Mouse (Mus musculus) limb, embryonic 10.5 days (tissue): ENCODE results near the gene Pigc. TPM values are rescaled to one million over a fixed set of nuclear protein-coding genes. Genes with fewer than 3 reads are reported as not detected.

Experiments
- DNase-seq: peaks from one replicate; pipeline ENCODE4 v3.0.0-alpha.2; 2017; ENCODE audit warnings: low spot score
- H3K27ac ChIP-seq: fragments of 300-500 bp; sonication (generic); 2 replicates; pipeline ENCODE4 v1.5.1; 2016; ENCODE audit warnings: mild to moderate bottlenecking
- H3K27me3 ChIP-seq: fragments of 300-500 bp; sonication (generic); 2 replicates; pipeline ENCODE4 v1.6.1; 2016; ENCODE audit warnings: low read depth, mild to moderate bottlenecking; ENCODE audit not compliant: poor library complexity, severe bottlenecking
- H3K36me3 ChIP-seq: fragments of 300-500 bp; sonication (generic); 2 replicates; pipeline ENCODE4 v1.6.1; 2016; ENCODE audit warnings: mild to moderate bottlenecking, moderate library complexity
- H3K4me1 ChIP-seq: fragments of 300-500 bp; sonication (generic); 2 replicates; pipeline ENCODE4 v1.6.1; 2016
- H3K4me3 ChIP-seq: fragments of 300-500 bp; sonication (generic); 2 replicates; pipeline ENCODE4 v1.5.1; 2016; ENCODE audit warnings: mild to moderate bottlenecking, moderate library complexity
- H3K9me3 ChIP-seq: fragments of 300-500 bp; sonication (generic); replicated peaks from 2 replicates; pipeline ENCODE4 v1.6.1; 2016; ENCODE audit warnings: mild to moderate bottlenecking
- WGBS: fragments of 180-500 bp; shearing (Covaris S2); methylation state at CpG from one replicate; pipeline ENCODE4 v1.1.7; 2016; 5-methylcytosine and 5-hydroxymethylcytosine counted together
- polyA plus RNA-seq: library from polyadenylated mRNA; unstranded; fragments of >200 nt; fragmentation: Nextera tagmentation; extraction: Ambion mirVana; gene quantifications from 2 replicates; pipeline ENCODE4 v1.2.1, GENCODE M21; 2016

The Pigc gene
- polyA plus RNA-seq, 1 experiment from 2014 or later, result 39.9 TPM

DNA sequence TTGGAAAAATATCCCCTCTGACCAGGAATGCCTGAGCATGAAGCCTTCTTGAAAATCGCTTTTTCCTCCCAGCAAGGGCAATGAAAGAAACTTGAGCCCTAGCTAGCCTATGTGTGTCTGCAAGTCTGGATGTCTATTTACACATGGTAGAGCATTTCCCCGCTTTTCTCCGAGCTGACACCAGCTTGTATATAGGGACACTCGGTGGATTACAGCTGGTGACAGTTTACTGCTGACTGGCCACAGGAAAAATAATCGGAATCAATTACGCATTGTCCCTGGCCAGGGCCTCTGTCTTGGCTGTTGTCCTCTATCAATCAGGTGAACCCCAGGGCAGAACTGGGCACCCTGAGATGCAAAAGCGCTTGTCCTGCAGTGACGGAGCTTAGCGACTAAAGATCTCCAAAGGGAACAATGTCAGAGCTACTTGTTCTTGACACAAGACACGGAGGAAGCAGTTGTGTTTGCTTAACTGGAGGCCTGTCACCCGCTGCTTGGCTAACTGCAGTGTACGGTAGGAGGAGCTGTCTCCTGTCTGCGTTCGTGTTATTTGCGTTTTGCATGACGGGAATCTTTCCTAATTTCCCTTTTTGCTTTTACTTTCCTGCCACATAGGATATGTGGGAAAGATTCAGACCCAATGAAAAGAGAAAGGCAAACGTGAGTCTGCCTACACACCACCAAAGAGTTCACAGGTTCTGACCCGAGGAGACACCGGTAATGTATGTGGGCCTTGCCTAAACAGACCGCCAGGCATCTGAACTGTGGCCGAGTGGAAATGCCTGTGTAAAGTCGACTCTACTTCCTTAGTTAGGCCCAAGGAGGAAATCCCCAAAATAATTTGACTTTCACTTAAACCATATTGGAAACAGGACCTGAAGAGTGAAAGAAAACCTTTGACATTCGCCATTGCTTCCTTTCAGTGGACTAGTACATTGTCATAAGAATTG, 36.1 kb downstream of the Pigc start:
- 67% methylated on average over 23 of the region's 23 CpGs for WGBS
- Histone ChIP-seq H3K36me3 (no peaks in the 10 kb centered on the region), H3K27me3 (no peaks in the 10 kb centered on the region), H3K4me1 (peaks cover 89% of the 10 kb centered on the region), H3K4me3 (no peak overlapping the region), H3K27ac (peak overlapping the region; percentile 95), H3K9me3 (no peaks in the 10 kb centered on the region)
- DNase-seq, result peak; percentile 38

DNA sequence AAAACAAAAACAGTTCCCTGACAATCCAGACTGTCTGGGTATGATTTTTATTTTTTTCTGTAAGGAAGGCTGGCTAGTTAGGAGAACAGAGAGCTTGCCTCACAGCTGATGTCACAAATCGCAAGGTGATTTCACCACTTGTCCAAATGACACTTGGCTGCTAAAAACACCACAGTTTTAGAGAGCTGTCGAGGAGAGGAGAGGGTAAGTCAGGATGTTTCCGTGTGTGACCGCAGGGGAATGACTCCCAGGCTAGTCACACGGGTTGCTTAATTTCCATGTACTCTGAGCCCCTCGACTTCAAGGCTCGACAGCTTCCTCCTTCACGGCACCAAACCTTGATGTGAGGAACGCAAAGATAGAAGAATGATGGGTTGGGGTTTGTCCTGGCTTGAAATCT, 37.1 kb downstream of the Pigc start:
- H3K9me3 ChIP-seq, result no peaks in the 10 kb centered on the region
- no peaks in the 10 kb centered on the region for H3K27me3 ChIP-seq
- DNase-seq, result no peak
- 72% methylated on average over 9 of the region's 9 CpGs for WGBS
- H3K36me3 ChIP-seq, result 0 out of 2 replicates have a peak, but pooled peaks cover 3% of the 10 kb centered on the region
- peak overlapping the region; percentile 95 for H3K27ac ChIP-seq
- H3K4me1 ChIP-seq, result peaks cover 85% of the 10 kb centered on the region
- no peak overlapping the region for H3K4me3 ChIP-seq

DNA sequence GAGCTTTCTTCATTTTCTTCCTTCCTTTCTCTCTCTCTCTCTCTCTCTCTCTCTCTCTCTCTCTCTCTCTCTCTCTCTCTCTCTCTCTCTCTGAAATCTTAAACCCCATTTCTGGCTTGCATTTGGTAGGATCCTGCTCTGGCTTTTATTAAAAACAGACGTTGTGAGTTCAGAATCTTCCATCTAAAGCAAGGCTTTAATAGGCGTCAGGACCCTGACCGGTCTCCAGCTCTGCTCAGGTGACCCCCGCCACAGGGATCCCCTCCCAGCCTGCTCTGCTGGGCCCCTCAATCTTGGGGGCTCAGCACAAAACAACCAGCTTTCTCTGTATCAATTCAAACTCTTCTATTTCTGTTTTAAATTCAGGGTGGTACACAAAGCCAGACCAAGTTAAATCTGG, 39.2 kb downstream of the Pigc start:
- Histone ChIP-seq H3K9me3 (no peaks in the 10 kb centered on the region), H3K27ac (peak overlapping the region; percentile 95), H3K4me1 (peaks cover 83% of the 10 kb centered on the region), H3K4me3 (peak overlapping the region; percentile 30; the same call in 1 of the 2 replicates), H3K27me3 (no peaks in the 10 kb centered on the region), H3K36me3 (0 out of 2 replicates have a peak, but pooled peaks cover 7% of the 10 kb centered on the region)
- WGBS, result 14% methylated on average over 4 of the region's 4 CpGs
- DNase-seq, result peak; percentile 63

DNA sequence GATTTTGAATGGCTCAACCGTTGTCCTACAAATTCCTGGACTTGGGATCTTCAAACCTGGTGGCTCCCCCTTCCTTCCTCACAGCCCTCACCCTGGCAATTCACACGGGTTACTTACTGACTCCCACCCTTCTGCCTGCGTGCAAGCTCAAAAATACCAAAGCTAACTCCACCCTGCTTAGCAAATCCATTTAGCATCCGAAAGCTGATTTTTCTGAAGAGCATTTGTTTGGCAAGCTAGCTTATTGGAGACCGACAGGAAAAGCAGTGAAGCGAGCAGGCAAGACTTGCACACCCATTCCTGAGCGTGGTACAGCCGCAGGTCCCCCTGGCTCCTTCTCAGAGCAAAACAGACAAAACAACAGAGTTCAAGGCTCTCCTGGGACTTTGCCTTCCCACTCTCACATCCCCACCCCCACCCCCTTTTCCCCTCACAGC, 39.7 kb downstream of the Pigc start:
- H3K4me3 ChIP-seq, result peak overlapping the region; percentile 30
- no peaks in the 10 kb centered on the region for H3K27me3 ChIP-seq
- DNase-seq, result peak; percentile 55
- peak overlapping the region; percentile 95 for H3K27ac ChIP-seq
- H3K36me3 ChIP-seq, result 0 out of 2 replicates have a peak, but pooled peaks cover 7% of the 10 kb centered on the region
- no peaks in the 10 kb centered on the region for H3K9me3 ChIP-seq
- peaks cover 83% of the 10 kb centered on the region for H3K4me1 ChIP-seq
- WGBS, result 37% methylated on average over 8 of the region's 8 CpGs

DNA sequence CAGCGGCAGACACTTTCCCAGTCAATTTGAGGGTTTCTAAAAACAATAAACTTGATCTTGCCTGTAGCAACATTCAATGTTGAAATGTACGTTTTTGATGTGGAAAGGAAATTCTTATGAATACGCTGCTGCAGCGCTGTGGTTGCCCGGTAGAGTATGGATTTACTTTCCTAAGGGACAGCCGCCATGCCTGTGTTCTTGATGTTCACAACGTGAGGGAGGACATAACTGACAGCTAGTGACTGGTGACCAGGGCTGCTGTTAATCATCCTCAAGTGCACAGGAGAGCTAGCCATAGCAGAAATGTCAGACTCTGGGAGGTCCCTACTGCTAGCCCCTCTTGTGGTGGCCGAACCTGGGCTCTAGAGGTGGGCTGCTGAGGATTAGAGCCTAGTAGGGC, 40.1 kb downstream of the Pigc start:
- H3K27me3 ChIP-seq, result no peaks in the 10 kb centered on the region
- H3K4me3 ChIP-seq, result 0 out of 2 replicates have a peak overlapping the region, but pooled peaks have one; percentile 30
- no peaks in the 10 kb centered on the region for H3K9me3 ChIP-seq
- no peak for DNase-seq
- peaks cover 83% of the 10 kb centered on the region for H3K4me1 ChIP-seq
- H3K27ac ChIP-seq, result peak overlapping the region; percentile 95
- 43% methylated on average over 8 of the region's 8 CpGs for WGBS
- 0 out of 2 replicates have a peak, but pooled peaks cover 7% of the 10 kb centered on the region for H3K36me3 ChIP-seq

DNA sequence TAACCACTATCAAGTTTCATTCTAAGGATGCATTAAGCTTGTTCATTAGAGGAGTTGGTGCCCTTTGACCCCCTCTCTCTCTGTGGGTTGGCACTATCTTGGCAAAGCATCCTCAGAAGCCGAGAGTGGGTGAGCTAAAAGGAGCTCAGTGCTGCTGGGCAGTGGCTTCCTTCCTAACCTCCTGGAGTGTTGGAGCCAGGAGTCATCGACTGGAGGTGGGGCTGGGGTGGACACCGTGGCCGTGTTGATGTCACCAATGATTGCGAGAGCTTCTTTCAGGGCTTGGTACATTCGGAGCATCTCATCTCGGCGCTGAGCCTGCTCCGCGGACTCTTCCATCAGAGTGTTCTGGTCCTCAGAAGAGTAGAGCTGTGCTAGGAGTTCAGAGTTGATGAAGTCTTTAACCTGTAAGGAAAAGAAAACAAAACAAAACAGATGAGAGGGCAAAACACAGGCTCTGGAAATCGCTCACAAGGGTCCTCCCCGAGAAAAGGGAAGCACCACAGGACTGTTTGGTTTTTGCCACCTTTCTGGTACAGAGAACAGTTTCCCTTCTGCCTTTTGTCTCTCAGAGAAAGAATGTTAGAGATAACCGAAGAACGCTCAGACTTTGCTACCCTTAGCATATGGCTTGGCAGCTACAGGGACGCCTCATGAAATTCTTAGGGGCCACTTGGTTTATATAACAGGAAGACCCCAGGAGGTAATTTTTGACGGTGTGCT, 42.7 kb downstream of the Pigc start:
- peak overlapping the region; percentile 84 for H3K27ac ChIP-seq
- no peak overlapping the region for H3K4me3 ChIP-seq
- H3K9me3 ChIP-seq, result no peaks in the 10 kb centered on the region
- 0 out of 2 replicates have a peak, but pooled peaks cover 7% of the 10 kb centered on the region for H3K36me3 ChIP-seq
- no peaks in the 10 kb centered on the region for H3K27me3 ChIP-seq
- WGBS, result 85% methylated on average over 16 of the region's 16 CpGs
- peak; percentile 25 for DNase-seq
- H3K4me1 ChIP-seq, result peaks cover 86% of the 10 kb centered on the region

DNA sequence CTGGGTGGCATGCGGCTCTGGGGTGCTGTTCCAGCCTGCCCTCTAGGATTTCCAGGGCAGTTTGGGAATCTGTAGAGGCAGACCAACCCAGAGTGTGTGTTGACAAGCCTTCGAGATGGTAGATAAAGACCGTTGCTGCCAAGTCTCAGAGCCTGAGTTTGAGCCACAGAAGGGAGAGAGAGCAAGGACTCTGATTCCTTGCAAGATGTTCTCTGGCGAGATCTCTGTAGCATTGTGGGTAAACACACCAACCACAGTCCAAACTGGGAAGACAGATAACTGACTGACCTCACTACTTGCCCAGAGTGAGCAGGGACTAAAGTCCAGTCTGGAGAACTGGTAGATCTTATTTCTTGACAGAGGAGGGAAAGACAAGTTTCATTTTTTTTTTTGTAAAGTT, 44.6 kb downstream of the Pigc start:
- H3K36me3 ChIP-seq, result 0 out of 2 replicates have a peak, but pooled peaks cover 7% of the 10 kb centered on the region
- peak overlapping the region; percentile 96 for H3K27ac ChIP-seq
- DNase-seq, result no peak
- H3K9me3 ChIP-seq, result no peaks in the 10 kb centered on the region
- H3K4me3 ChIP-seq, result no peak overlapping the region
- H3K27me3 ChIP-seq, result no peaks in the 10 kb centered on the region
- peaks cover 87% of the 10 kb centered on the region for H3K4me1 ChIP-seq
- WGBS, result 85% methylated on average over 4 of the region's 4 CpGs

DNA sequence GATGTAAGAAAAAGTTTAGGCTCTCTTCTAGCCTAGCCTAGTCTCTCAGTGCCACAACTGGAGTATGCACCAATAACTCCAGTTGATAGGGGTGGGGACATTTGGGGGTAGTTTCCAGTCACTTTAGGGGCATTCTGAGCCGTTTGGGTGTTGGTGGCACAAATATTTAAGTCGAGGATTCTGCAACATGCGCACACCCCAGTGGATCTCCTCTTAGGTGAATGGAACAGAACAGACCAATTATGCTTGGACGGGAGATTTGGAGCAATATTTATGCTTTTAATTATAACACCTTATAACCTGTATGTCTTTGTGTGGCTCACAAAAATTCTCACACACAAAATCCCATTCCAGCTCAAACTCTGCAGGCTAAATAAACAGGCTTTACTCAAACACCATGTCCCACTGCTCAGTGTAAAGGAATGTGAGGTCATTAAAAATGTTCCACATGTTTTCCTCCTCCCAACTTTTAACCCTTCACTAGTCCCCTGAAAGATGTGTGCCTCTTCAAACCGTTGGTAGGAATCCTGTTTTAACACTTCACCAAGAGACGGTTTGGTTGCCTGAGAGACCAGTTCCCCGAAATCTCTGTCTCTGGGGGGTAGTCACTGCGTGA, 46.4 kb downstream of the Pigc start:
- no peaks in the 10 kb centered on the region for H3K27me3 ChIP-seq
- 0 out of 2 replicates have a peak overlapping the region, but pooled peaks have one; percentile 1 for H3K4me3 ChIP-seq
- WGBS, result 37% methylated on average over 8 of the region's 8 CpGs
- peaks cover 89% of the 10 kb centered on the region for H3K4me1 ChIP-seq
- peak; percentile 46 for DNase-seq
- peak overlapping the region; percentile 96 for H3K27ac ChIP-seq
- 0 out of 2 replicates have a peak, but pooled peaks cover 7% of the 10 kb centered on the region for H3K36me3 ChIP-seq
- H3K9me3 ChIP-seq, result no peaks in the 10 kb centered on the region

DNA sequence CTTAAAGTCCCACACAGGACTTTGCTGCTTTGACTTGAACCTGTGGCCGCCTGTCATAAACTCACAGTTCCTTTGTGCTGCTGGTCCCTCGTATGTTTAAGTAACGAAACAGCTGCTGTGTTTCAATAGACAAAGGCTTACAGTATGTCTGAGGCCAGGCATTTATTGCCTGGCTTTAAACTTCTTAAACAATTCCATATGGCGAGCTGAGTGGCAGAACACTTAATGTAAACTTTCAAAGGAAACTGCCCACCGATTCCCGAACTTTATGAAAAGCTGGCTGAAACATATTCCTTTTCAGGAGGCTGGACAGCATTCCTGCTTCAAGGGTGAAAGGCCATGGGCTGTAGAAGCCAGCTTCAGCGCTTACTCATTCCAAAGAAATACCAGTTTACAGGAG, 48.0 kb downstream of the Pigc start:
- H3K27ac ChIP-seq, result peak overlapping the region; percentile 96
- no peaks in the 10 kb centered on the region for H3K27me3 ChIP-seq
- WGBS, result 13% methylated on average over 7 of the region's 7 CpGs
- peak overlapping the region; percentile 25; the same call in 1 of the 2 replicates for H3K4me3 ChIP-seq
- peak; percentile 67 for DNase-seq
- H3K36me3 ChIP-seq, result no peaks in the 10 kb centered on the region
- no peaks in the 10 kb centered on the region for H3K9me3 ChIP-seq
- peaks cover 93% of the 10 kb centered on the region for H3K4me1 ChIP-seq

DNA sequence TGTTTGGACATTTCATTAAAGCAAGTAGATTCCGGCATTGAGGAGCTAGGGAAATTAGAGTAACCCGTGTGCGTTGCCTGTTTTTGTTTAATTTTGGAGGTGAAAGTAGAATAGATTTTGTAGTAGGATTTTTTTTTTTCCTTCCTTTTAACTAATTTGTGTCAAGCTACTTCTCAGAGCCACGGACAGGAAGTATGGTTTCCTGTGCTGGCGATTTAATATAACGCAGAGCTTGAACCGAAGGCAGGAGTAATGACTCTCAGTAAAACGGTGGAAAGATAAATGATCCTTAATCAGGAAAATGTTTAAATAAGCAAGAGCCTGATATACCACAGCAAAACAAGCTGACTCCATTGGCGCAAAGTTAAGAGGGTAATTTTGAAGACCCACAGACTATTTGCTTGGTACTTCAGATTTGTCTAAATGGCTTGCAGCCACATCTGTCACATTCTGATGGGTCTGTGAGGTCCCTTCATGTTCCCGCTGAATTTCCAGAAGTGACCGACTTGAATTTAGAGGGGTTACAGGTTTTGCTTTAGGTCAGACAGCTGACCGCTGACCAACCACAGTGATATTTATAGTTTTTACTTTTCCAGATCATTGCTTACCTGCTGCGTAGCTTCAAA, 49.1 kb downstream of the Pigc start:
- H3K27ac ChIP-seq, result peak overlapping the region; percentile 96

DNA sequence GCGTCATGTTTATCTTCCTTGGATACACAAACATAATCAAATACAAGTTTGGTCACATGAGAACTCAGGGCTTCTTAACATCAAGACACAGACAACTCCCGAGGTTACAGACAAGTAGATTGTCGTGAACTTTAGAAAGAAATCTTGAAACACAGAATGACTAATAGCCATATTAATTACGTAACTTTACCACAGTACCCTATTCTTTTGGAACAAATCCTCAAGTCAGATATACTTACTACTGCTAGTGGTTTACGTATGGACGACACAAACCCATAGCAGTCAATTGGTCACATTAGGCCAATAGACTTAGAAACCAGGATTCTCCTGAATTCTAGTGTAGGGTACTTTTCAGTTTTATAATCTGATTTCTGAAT, 49.6 kb downstream of the Pigc start:
- Histone ChIP-seq H3K9me3 (no peaks in the 10 kb centered on the region), H3K4me3 (0 out of 2 replicates have a peak overlapping the region, but pooled peaks have one; percentile 25), H3K36me3 (no peaks in the 10 kb centered on the region), H3K4me1 (peaks cover 100% of the 10 kb centered on the region), H3K27me3 (no peaks in the 10 kb centered on the region), H3K27ac (peak overlapping the region; percentile 96)
- 52% methylated on average over 6 of the region's 6 CpGs for WGBS
- DNase-seq, result no peak

More for the DNA sequence above, 49.1 kb downstream of the Pigc start:
- peak overlapping the region; percentile 25; the same call in 1 of the 2 replicates for H3K4me3 ChIP-seq
- peak; percentile 54 for DNase-seq
- no peaks in the 10 kb centered on the region for H3K27me3 ChIP-seq
- 14% methylated on average over 13 of the region's 13 CpGs for WGBS
- H3K9me3 ChIP-seq, result no peaks in the 10 kb centered on the region
- no peaks in the 10 kb centered on the region for H3K36me3 ChIP-seq
- H3K4me1 ChIP-seq, result peaks cover 100% of the 10 kb centered on the region

DNA sequence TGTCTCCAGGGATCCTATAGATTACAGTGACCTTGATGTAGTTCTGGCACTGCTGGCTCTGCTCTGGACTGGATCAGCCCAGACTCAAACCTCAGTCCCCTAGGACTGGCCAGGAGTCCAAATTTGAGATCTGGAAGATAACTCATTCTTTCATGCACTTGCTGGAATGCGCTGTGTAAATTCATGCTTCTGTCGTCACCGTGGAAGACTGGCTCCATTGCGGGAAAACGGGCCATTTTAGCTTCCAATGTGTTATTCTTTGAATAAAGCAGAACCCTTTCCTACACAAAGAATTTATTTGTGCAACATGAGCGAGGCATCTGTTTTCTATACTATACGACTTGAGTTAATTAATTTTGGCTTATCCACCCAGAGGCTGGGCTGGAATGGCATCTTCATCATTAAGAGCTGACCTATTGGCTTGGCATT, 51.3 kb downstream of the Pigc start:
- Histone ChIP-seq H3K4me1 (peaks cover 100% of the 10 kb centered on the region), H3K27ac (peak overlapping the region; percentile 96), H3K4me3 (no peak overlapping the region), H3K36me3 (no peaks in the 10 kb centered on the region), H3K9me3 (no peaks in the 10 kb centered on the region), H3K27me3 (no peaks in the 10 kb centered on the region)
- DNase-seq, result peak; percentile 63
- WGBS, result 29% methylated on average over 7 of the region's 7 CpGs
